Mouse (Mus musculus) small intestine, adult 2 months (tissue): ENCODE data around the gene Wsb2. TPM values are rescaled to one million over a fixed set of nuclear protein-coding genes. Genes with fewer than 3 reads are reported as not detected.
"Not testable (repeated sequence)": the region's sequence is repeated elsewhere in the genome, so short reads cannot be mapped to it uniquely, and the experiment has no call there.

ENCODE experiments used
- H3K27ac ChIP-seq: fragments of 200-500 bp; 2 replicates; pipeline ENCODE4 v1.5.1; 2012; ENCODE audit warnings: low read depth, low read length, control low read depth, inconsistent platforms; ENCODE audit not compliant: insufficient read depth
- H3K27me3 ChIP-seq: fragments of 200-500 bp; 2 replicates; pipeline ENCODE4 v1.6.1; 2012; ENCODE audit warnings: mild to moderate bottlenecking, moderate library complexity, low read length, inconsistent platforms; ENCODE audit not compliant: control insufficient read depth, insufficient read depth
- H3K36me3 ChIP-seq: fragments of 200-500 bp; 2 replicates; pipeline ENCODE4 v1.6.1; 2012; ENCODE audit warnings: mild to moderate bottlenecking, low read length, control low read depth, inconsistent platforms; ENCODE audit not compliant: control insufficient read depth, insufficient read depth
- H3K4me1 ChIP-seq: fragments of 200-500 bp; 2 replicates; pipeline ENCODE4 v1.6.1; 2012; ENCODE audit warnings: low read length, inconsistent platforms, mixed read lengths; ENCODE audit not compliant: control insufficient read depth, insufficient read depth, insufficient read length
- H3K4me3 ChIP-seq: fragments of 200-500 bp; 2 replicates; pipeline ENCODE4 v1.5.1; 2012; ENCODE audit warnings: low read depth, mild to moderate bottlenecking, control low read depth, inconsistent platforms, low read length, moderate library complexity
- CTCF ChIP-seq: fragments of 200-500 bp; IDR thresholded peaks from 2 replicates; pipeline ENCODE4 v1.5.1; 2012; ENCODE audit warnings: low read depth, mild to moderate bottlenecking, control low read depth, inconsistent platforms, low read length, moderate library complexity, mixed read lengths; ENCODE audit not compliant: insufficient replicate concordance, insufficient read length; ENCODE audit errors: extremely low read depth
- POLR2A ChIP-seq: fragments of 200-500 bp; IDR thresholded peaks from 2 replicates; pipeline ENCODE4 v1.6.1; 2012; ENCODE audit warnings: low read depth, mild to moderate bottlenecking, control low read depth, inconsistent platforms, low read length, moderate library complexity
- WGBS: fragments of 180-500 bp; shearing (Covaris S2); methylation state at CpG from one replicate; pipeline ENCODE4 v1.1.7; 2018; 5-methylcytosine and 5-hydroxymethylcytosine counted together
- polyA plus RNA-seq: library from polyadenylated mRNA; depleted of rRNA; stranded (reverse); fragments of >200 nt; gene quantifications from 2 replicates; pipeline ENCODE4 v1.2.3, GENCODE M21; 2012

Wsb2 gene
- polyA plus RNA-seq, 1 experiment: 194 TPM

DNA sequence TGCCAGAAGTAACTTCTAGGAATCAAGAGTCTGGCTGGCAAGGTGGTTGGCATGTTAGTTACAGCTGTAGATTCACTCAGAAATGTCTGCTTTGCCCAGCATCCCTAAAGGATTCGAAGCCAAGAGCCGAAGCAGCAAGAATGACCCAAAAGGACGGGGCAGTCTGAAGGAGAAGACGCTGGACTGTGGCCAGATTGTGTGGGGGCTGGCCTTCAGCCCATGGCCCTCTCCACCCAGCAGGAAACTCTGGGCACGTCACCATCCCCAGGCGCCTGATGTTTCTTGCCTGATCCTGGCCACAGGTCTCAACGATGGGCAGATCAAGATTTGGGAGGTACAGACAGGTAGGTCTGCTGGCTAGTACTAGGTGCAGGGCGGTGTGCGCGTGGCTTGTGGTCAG lies 13.5 kb downstream of the Wsb2 start:
- Histone ChIP-seq H3K4me1 (peaks cover 4% of the 10 kb centered on the region), H3K4me3 (no peak overlapping the region), H3K27me3 (no peaks in the 10 kb centered on the region), H3K36me3 (peaks cover 74% of the 10 kb centered on the region), H3K27ac (no peak overlapping the region)
- 81% methylated on average over 10 of the region's 10 CpGs for WGBS
- TF ChIP-seq POLR2A: no peak
- TF ChIP-seq CTCF: no peak

DNA sequence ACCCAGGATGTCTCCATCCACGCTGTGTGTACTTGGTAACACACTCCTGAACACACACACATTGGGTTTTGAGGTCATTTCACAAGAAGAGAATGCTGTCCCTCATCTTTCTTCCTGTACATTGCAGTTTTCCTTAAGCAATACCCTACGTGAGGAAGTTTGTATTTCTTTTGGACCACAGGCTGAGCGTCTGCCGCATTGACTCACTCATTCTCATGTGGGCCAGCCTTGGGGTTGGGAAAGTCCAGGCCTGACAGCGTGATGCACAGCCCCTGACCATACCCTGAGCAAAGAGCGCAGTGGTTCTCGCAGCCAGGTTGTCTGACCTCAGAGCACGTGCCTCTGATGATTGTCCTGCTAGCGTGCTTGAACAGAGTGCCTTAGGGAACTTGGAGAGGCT lies 16.3 kb downstream of the Wsb2 start:
- no peak overlapping the region for H3K27ac ChIP-seq
- no peaks in the 10 kb centered on the region for H3K4me1 ChIP-seq
- peaks cover 71% of the 10 kb centered on the region for H3K36me3 ChIP-seq
- WGBS: 93% methylated on average over 9 of the region's 9 CpGs
- no peaks in the 10 kb centered on the region for H3K27me3 ChIP-seq
- TF ChIP-seq CTCF: no peak
- no peak overlapping the region for H3K4me3 ChIP-seq

DNA sequence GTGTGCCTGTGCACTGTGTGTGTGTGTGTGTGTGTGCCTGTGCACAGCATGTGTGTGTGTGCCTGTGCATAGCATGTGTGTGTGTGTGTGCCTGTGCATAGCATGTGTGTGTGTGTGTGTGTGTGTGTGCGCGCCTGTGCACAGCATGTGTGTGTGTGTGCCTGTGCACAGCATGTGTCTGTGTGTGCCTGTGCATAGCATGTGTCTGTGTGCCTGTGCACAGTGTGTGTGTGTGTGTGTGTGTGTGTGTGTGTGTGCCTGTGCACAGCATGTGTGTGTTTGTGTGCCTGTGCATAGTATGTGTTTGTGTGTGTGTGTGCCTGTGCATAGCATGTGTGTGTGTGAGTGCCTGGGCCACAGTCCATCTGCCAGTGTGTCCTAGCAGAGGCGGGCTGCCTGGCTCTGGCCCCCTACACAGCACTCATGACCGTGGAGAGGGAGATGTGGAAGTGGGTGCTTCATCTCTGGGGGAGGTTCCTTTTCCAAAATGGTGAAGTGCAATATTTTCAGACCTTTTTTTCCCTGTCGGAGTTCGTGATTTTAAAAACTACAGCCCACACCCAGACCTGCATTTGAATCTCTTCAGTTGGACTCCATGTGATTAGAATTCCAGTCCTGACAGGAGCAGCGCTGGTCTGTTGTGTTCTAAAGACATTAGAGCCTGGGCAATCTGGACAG lies 17.4 kb downstream of the Wsb2 start:
- no peak overlapping the region for H3K27ac ChIP-seq
- no peak for TF ChIP-seq CTCF
- no peak for TF ChIP-seq POLR2A
- H3K27me3 ChIP-seq: no peaks in the 10 kb centered on the region
- H3K36me3 ChIP-seq: peaks cover 70% of the 10 kb centered on the region
- H3K4me3 ChIP-seq: no peak overlapping the region
- no peaks in the 10 kb centered on the region for H3K4me1 ChIP-seq
- 89% methylated on average over 7 of the region's 7 CpGs for WGBS

DNA sequence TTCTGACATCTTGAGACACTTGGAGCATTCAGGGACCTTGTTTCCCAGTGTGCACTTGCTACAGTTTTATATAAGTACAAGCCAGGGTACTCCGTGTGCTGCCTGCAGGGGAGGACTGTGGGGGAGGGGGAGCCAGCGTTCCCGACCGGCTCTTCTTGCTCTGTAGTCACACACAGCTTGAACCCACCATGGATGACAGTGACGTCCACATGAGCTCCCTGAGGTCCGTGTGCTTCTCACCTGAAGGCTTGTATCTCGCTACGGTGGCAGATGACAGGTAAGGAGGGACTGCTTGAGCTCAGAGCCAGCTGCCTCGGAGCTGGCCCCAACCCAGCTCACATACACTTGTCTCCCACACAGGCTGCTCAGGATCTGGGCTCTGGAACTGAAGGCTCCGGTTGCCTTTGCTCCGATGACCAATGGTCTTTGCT lies 19.2 kb downstream of the Wsb2 start:
- WGBS: 85% methylated on average over 11 of the region's 11 CpGs

DNA sequence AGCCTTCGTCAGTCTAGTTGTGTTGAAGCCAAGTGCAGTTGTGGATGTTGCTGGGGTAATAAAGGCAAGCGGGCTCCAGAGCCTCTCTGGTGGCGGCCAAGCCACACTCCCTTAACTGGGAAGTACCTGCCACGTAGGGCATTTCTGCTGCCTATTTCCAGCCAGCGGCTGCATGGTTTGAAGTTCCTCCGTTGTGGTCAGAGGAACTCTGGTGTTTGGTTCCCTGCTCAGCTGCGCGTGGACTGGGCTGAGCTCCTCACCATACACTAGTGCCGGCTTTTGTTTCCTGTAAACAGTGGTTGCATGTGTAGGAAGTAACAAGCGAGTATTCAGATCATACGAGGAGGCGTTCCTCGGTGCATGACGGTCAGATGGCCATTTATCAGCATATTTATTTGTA lies 20.6 kb downstream of the Wsb2 start:
- H3K36me3 ChIP-seq: peaks cover 68% of the 10 kb centered on the region
- WGBS: 84% methylated on average over 14 of the region's 14 CpGs

More for the DNA sequence above, 19.2 kb downstream of the Wsb2 start:
- no peak for TF ChIP-seq POLR2A
- TF ChIP-seq CTCF: no peak
- H3K27ac ChIP-seq: no peak overlapping the region
- H3K4me1 ChIP-seq: no peaks in the 10 kb centered on the region
- no peak overlapping the region for H3K4me3 ChIP-seq
- peaks cover 70% of the 10 kb centered on the region for H3K36me3 ChIP-seq
- H3K27me3 ChIP-seq: no peaks in the 10 kb centered on the region

DNA sequence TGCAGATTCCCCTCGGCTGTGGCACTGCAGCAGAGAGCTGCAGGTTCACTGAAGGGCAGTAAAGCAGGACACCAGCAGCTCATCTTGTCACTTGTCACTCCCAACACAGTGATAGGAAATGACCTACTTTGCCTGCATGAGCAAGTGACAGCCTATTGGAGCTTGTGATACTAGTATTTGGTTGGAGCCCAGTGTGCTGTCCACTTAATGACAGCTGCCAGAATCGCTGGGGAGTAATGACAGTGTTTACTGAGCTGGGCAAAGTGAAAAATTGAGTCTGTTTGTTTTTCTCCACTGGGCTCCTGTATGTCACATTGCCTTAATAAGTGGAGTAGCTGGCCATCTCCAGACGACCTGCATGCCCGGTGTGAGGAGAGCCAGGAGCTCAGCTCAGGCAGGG lies 23.1 kb downstream of the Wsb2 start:
- TF ChIP-seq POLR2A: no peak
- TF ChIP-seq CTCF: no peak
- Histone ChIP-seq H3K27me3 (no peaks in the 10 kb centered on the region), H3K4me3 (no peak overlapping the region), H3K36me3 (peaks cover 63% of the 10 kb centered on the region), H3K4me1 (no peaks in the 10 kb centered on the region), H3K27ac (no peak overlapping the region)
- 56% methylated on average over 4 of the region's 4 CpGs for WGBS

More for the DNA sequence above, 20.6 kb downstream of the Wsb2 start:
- H3K27ac ChIP-seq, H3K27me3 ChIP-seq, H3K4me3 ChIP-seq, H3K4me1 ChIP-seq: not testable (repeated sequence)

DNA sequence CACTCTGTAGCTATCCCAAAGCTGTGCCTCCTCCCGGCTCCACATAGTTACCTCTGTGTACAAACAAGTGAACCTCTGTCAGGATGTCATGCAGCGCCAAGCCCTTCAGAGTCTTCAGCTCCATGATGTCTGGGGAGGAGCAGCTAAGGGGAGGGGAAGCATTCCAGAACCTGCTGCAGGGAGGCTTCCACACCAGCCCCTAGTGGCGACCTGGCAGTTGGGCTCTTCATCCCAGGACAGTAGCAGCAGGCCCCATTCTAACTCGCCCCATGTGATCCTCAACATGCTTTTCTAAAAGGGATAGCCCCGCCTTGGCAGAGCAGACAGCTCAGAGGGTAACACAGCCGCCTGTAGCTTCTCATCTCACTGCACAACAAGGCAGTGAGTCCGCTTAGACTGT lies 24.7 kb downstream of the Wsb2 start:
- no peak overlapping the region for H3K27ac ChIP-seq
- peaks cover 47% of the 10 kb centered on the region for H3K36me3 ChIP-seq
- H3K27me3 ChIP-seq: no peaks in the 10 kb centered on the region
- H3K4me1 ChIP-seq: no peaks in the 10 kb centered on the region
- no peak overlapping the region for H3K4me3 ChIP-seq
- WGBS: 82% methylated on average over 7 of the region's 7 CpGs
- TF ChIP-seq CTCF (no peak), POLR2A (no peak)

DNA sequence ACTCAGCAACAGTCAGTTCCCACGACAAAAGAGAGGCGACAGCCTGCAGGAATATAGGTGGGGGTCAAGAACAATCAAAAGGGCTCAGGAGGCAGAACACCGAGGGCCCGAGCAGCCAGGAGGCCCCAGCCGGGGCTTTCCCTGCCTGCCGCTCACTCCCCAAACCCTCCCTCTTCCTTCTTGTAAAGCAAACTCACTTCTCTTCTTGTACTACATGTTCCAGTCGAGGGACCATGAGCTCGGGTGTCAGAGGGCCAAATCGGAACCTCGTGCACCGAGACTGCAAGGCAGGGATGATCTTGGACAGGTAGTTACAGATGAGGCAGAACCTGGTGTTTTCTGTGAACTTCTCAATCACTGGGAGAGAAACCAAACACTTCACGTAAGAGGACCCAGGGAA lies 26.1 kb downstream of the Wsb2 start:
- 78% methylated on average over 12 of the region's 12 CpGs for WGBS
- TF ChIP-seq CTCF (no peak), POLR2A (no peak)

More for the DNA sequence above, 26.1 kb downstream of the Wsb2 start:
- no peaks in the 10 kb centered on the region for H3K4me1 ChIP-seq
- H3K36me3 ChIP-seq: peaks cover 44% of the 10 kb centered on the region
- H3K27ac ChIP-seq: no peak overlapping the region
- H3K4me3 ChIP-seq: no peak overlapping the region
- no peaks in the 10 kb centered on the region for H3K27me3 ChIP-seq
